Mouse (Mus musculus) intestine, embryonic 16.5 days (tissue): ENCODE measurements around the gene Meox2. TPM values are rescaled to one million over a fixed set of nuclear protein-coding genes. Genes with fewer than 3 reads are reported as not detected.
"Not testable (repeated sequence)": the region's sequence is repeated elsewhere in the genome, so short reads cannot be mapped to it uniquely, and the experiment has no call there.

Experiments
- ATAC-seq: fragments of 200-750 bp; cut with Nextera tagmentation; 2 replicates; pipeline ENCODE4 v1.8.0; 2017; ENCODE audit warnings: moderate TSS enrichment, moderate library complexity
- H3K27ac ChIP-seq: fragments of 300-500 bp; sonication (generic); 2 replicates; pipeline ENCODE4 v1.5.1; 2014; ENCODE audit warnings: mild to moderate bottlenecking, low read length
- H3K27me3 ChIP-seq: fragments of 300-500 bp; sonication (generic); replicated peaks from 2 replicates; pipeline ENCODE4 v1.6.1; 2014; ENCODE audit warnings: low read length, control low read depth, mixed read lengths; ENCODE audit not compliant: control insufficient read depth, insufficient read depth
- H3K36me3 ChIP-seq: fragments of 300-500 bp; sonication (generic); 2 replicates; pipeline ENCODE4 v1.6.1; 2014; ENCODE audit warnings: low read length, control low read depth; ENCODE audit not compliant: control insufficient read depth, insufficient read depth
- H3K4me1 ChIP-seq: fragments of 300-500 bp; sonication (generic); 2 replicates; pipeline ENCODE4 v1.6.1; 2014; ENCODE audit warnings: low read length, control low read depth, mixed read lengths; ENCODE audit not compliant: control insufficient read depth, insufficient read depth
- H3K4me2 ChIP-seq: fragments of 300-500 bp; sonication (generic); 2 replicates; pipeline ENCODE4 v1.6.1; 2014; ENCODE audit warnings: low read depth, low read length, control low read depth
- H3K4me3 ChIP-seq: fragments of 300-500 bp; sonication (generic); 2 replicates; pipeline ENCODE4 v1.5.1; 2014; ENCODE audit warnings: mild to moderate bottlenecking, low read length
- H3K9ac ChIP-seq: fragments of 300-500 bp; sonication (generic); 2 replicates; pipeline ENCODE4 v1.6.1; 2014; ENCODE audit warnings: low read depth, low read length
- H3K9me3 ChIP-seq: fragments of 300-500 bp; sonication (generic); 2 replicates; pipeline ENCODE4 v1.6.1; 2016; ENCODE audit warnings: low read length, control low read depth; ENCODE audit not compliant: control insufficient read depth
- WGBS: fragments of 180-500 bp; shearing (Covaris S2); extraction: QIAGEN DNeasy Blood & Tissue Kit; methylation state at CpG from one replicate; pipeline ENCODE4 v1.1.7; 2014; 5-methylcytosine and 5-hydroxymethylcytosine counted together
- polyA plus RNA-seq: library from polyadenylated mRNA; unstranded; fragments of >200 nt; fragmentation: Nextera tagmentation; extraction: Ambion mirVana; gene quantifications from 2 replicates; pipeline ENCODE4 v1.2.1, GENCODE M21; 2015

The Meox2 gene
- 1.9 and 2.2 TPM in 2 replicates for polyA plus RNA-seq

- peak within 1 kb of the TSS; percentile 25 for H3K9ac ChIP-seq
These were observed at the start of gene Meox2 for GRCm38 (mm10) chr12:37108390-37108738. Gene Meox2, plus strand, starts transcription at chr12:37108540.

GRCm38 (mm10) chr12:37072636-37073035, 35.7 kb upstream of the Meox2 start:
- no peaks in the 10 kb centered on the region for H3K9me3 ChIP-seq
- no peak overlapping the region for H3K27ac ChIP-seq
- H3K27me3 ChIP-seq, result no peaks in the 10 kb centered on the region
- no peaks in the 10 kb centered on the region for H3K36me3 ChIP-seq
- H3K4me2 ChIP-seq, result no peak overlapping the region
- H3K9ac ChIP-seq, result no peak overlapping the region
- no peaks in the 10 kb centered on the region for H3K4me1 ChIP-seq
- 17% methylated on average over 3 of the region's 3 CpGs for WGBS
- H3K4me3 ChIP-seq, result no peak overlapping the region
- ATAC-seq, result no peak

More at GRCm38 (mm10) chr12:37108390-37108738, at the start of gene Meox2:
- Histone ChIP-seq H3K9me3 (no peaks in the 10 kb centered on the region), H3K36me3 (no peaks in the 10 kb centered on the region), H3K4me3 (peak within 1 kb of the TSS; percentile 55), H3K4me2 (peak within 1 kb of the TSS; percentile 92), H3K27me3 (peaks cover 26% of the 10 kb centered on the region; the same call in 1 of the 2 replicates), H3K27ac (no peak within 1 kb of the TSS), H3K4me1 (peaks cover 13% of the 10 kb centered on the region)
- ATAC-seq, result peak; percentile 85
- whole genome bisulfite sequencing, result 2% methylated on average over 12 of the region's 12 CpGs

- Histone ChIP-seq H3K4me3 (no peak overlapping the region), H3K4me2 (no peak overlapping the region), H3K9me3 (no peaks in the 10 kb centered on the region), H3K27me3 (no peaks in the 10 kb centered on the region), H3K27ac (no peak overlapping the region), H3K9ac (no peak overlapping the region), H3K4me1 (no peaks in the 10 kb centered on the region), H3K36me3 (no peaks in the 10 kb centered on the region)
- 50% methylated on average over 1 of the region's 1 CpGs for WGBS
- no peak for ATAC-seq
These were observed 31.0 kb upstream of the Meox2 start for GRCm38 (mm10) chr12:37077308-37077707.

GRCm38 (mm10) chr12:37080005-37080404, 28.3 kb upstream of the Meox2 start:
- ATAC-seq, H3K4me2 ChIP-seq, H3K27me3 ChIP-seq, H3K36me3 ChIP-seq, H3K27ac ChIP-seq, H3K9me3 ChIP-seq, H3K9ac ChIP-seq, H3K4me1 ChIP-seq, H3K4me3 ChIP-seq: not testable (repeated sequence)
- 64% methylated on average over 5 of the region's 5 CpGs for WGBS

GRCm38 (mm10) chr12:37106541-37106940, 1.8 kb upstream of the Meox2 start:
- H3K27ac ChIP-seq, result no peak overlapping the region
- no peaks in the 10 kb centered on the region for H3K36me3 ChIP-seq
- H3K4me1 ChIP-seq, result peaks cover 13% of the 10 kb centered on the region
- no peak overlapping the region for H3K9ac ChIP-seq
- H3K9me3 ChIP-seq, result no peaks in the 10 kb centered on the region
- H3K27me3 ChIP-seq, result peaks cover 26% of the 10 kb centered on the region; the same call in 1 of the 2 replicates
- no peak for ATAC-seq
- 62% methylated on average over 8 of the region's 8 CpGs for WGBS
- H3K4me2 ChIP-seq, result no peak overlapping the region
- no peak overlapping the region for H3K4me3 ChIP-seq

- Histone ChIP-seq H3K9ac (no peak overlapping the region), H3K27ac (no peak overlapping the region), H3K4me1 (peaks cover 13% of the 10 kb centered on the region), H3K27me3 (peaks cover 26% of the 10 kb centered on the region; the same call in 1 of the 2 replicates), H3K4me2 (no peak overlapping the region), H3K9me3 (no peaks in the 10 kb centered on the region), H3K4me3 (no peak overlapping the region), H3K36me3 (no peaks in the 10 kb centered on the region)
- ATAC-seq, result no peak
- 69% methylated on average over 2 of the region's 2 CpGs for WGBS
These were observed 1.2 kb upstream of the Meox2 start for GRCm38 (mm10) chr12:37107150-37107549.

GRCm38 (mm10) chr12:37107713-37108389, 489 bp upstream of the Meox2 start:
- peak overlapping the region; percentile 55 for H3K4me3 ChIP-seq
- H3K27ac ChIP-seq, result no peak overlapping the region
- H3K9me3 ChIP-seq, result no peaks in the 10 kb centered on the region
- H3K4me1 ChIP-seq, result peaks cover 13% of the 10 kb centered on the region
- peak overlapping the region; percentile 92 for H3K4me2 ChIP-seq
- peak overlapping the region; percentile 25; the same call in 1 of the 2 replicates for H3K9ac ChIP-seq
- H3K27me3 ChIP-seq, result peaks cover 26% of the 10 kb centered on the region; the same call in 1 of the 2 replicates
- no peaks in the 10 kb centered on the region for H3K36me3 ChIP-seq
- WGBS, result 21% methylated on average over 20 of the region's 20 CpGs
- peak; percentile 73 for ATAC-seq

GRCm38 (mm10) chr12:37108819-37109473, 606 bp downstream of the Meox2 start:
- Histone ChIP-seq H3K4me2 (peak overlapping the region; percentile 92), H3K27ac (no peak overlapping the region)

GRCm38 (mm10) chr12:37109474-37110012, 1.2 kb downstream of the Meox2 start:
- no peaks in the 10 kb centered on the region for H3K36me3 ChIP-seq
- ATAC-seq, result no peak
- no peaks in the 10 kb centered on the region for H3K9me3 ChIP-seq
- no peak overlapping the region for H3K27ac ChIP-seq
- peaks cover 13% of the 10 kb centered on the region for H3K4me1 ChIP-seq
- H3K27me3 ChIP-seq, result peaks cover 26% of the 10 kb centered on the region; the same call in 1 of the 2 replicates
- WGBS, result 6% methylated on average over 18 of the region's 18 CpGs
- peak overlapping the region; percentile 25 for H3K9ac ChIP-seq
- H3K4me2 ChIP-seq, result peak overlapping the region; percentile 92
- H3K4me3 ChIP-seq, result peak overlapping the region; percentile 55

More at GRCm38 (mm10) chr12:37108819-37109473, 606 bp downstream of the Meox2 start:
- peaks cover 26% of the 10 kb centered on the region; the same call in 1 of the 2 replicates for H3K27me3 ChIP-seq
- H3K36me3 ChIP-seq, result no peaks in the 10 kb centered on the region
- peak overlapping the region; percentile 25 for H3K9ac ChIP-seq
- peaks cover 13% of the 10 kb centered on the region for H3K4me1 ChIP-seq
- H3K9me3 ChIP-seq, result no peaks in the 10 kb centered on the region
- peak overlapping the region; percentile 55 for H3K4me3 ChIP-seq
- peak; percentile 65 for ATAC-seq
- WGBS, result 2% methylated on average over 29 of the region's 29 CpGs
